In genomic region chr3:85423376-85423997, GRCm38 (mm10) we compare ENCODE assay signal across 16 mouse cellular contexts.
"Had no signal": no experiment of that assay in that cellular context is flagged by ENCODE, and none has a peak within 500 bp of the region (broad histone marks: within the 10 kb centered on the region; RNA-seq: fewer than 3 reads in every experiment).

No protein-coding gene starts in this region.

- DNase-seq: kidney, adult 11 months; kidney, adult 9 months; kidney, postnatal 36 days; layer of hippocampus, adult 9-11 months; lung, adult 2 months; lung, postnatal 36 days; retina, postnatal 1 day; right cerebral cortex, postnatal 4 days; spleen, adult 18-20 months; thymus, adult 18-20 months; thymus, postnatal 14 days had no signal

- H3K36me3 ChIP-seq: limb, embryonic 10.5 days; liver, embryonic 15.5 days had no signal

- H3K4me1 ChIP-seq: limb, embryonic 10.5 days; liver, embryonic 15.5 days had no signal

- H3K27ac ChIP-seq: kidney, postnatal 0 days; limb, embryonic 10.5 days; liver, embryonic 15.5 days had no signal

- H3K4me2 ChIP-seq: liver, embryonic 11.5 days; liver, embryonic 15.5 days had no signal

- ATAC-seq: lung, postnatal 0 days had no signal

- H3K4me3 ChIP-seq: limb, embryonic 10.5 days; liver, embryonic 15.5 days had no signal

- H3K27me3 ChIP-seq: liver, embryonic 15.5 days had no signal

- H3K9ac ChIP-seq: liver, embryonic 15.5 days had no signal

- H3K9me3 ChIP-seq: limb, embryonic 10.5 days; liver, embryonic 15.5 days had no signal
